Mouse (Mus musculus) liver, adult 10 weeks (tissue): ENCODE measurements around the gene Zkscan8. TPM values are rescaled to one million over a fixed set of nuclear protein-coding genes. Genes with fewer than 3 reads are reported as not detected.

Source experiments
- polyA plus RNA-seq: library from polyadenylated mRNA; stranded (reverse); fragments of 350-450 nt; fragmentation: Illumina TruSeq; extraction: RNeasy Lipid Tissue Mini Kit (QIAGEN cat#74804); gene quantifications from one replicate; pipeline ENCODE4 v1.2.3, GENCODE M21; 2014; ENCODE audit warnings: low read depth, low replicate concordance

Zkscan8 gene
- polyA plus RNA-seq: 9.3 TPM

DNA sequence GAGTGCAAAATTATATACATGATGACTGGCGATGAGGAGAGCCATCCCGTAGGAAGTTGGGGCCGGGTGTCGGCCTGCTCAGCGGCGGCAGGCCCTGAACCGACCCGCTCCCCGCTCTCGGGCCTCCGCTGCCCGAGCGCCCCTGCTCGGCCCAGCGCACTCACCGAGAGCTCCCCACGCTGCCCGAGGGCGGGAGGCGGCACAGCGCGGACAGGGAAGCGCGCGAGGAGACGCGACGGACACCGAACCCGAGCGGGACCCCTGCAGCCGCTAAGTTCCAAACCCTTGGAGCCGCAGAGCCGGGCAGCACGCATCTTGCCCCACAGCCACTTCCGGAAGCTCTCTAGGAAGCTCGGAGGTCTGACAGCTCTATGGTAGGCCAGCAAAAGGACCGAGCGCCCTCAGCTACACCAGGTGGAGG is at the start of gene Zkscan8:
TSS of gene Zkscan8 (minus strand) at position 340 of the 421 bp plus-strand sequence.

DNA sequence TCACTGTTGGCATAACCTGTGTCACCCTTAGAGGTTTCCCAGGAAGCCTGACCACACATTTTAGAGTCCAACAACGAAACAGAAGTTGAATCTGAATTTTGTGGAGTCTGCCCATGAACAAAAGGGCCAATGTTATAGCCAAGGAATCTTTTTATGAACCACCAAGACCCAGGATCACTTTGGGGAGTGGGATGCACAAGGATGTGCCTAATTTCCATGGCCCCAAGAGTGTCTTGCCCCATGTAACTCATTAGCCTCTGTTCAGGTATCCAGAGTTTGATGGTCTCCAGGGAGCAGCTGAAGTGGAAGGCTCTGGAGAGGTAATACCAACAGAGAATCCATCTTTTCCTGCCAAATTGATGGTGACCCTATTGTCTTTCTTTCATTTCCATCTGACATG is 28.9 kb upstream of the Zkscan8 start, which contains the start of gene Olfr1535:
TSS of gene Olfr1535 (minus strand) at position 101 of the 400 bp plus-strand sequence.

DNA sequence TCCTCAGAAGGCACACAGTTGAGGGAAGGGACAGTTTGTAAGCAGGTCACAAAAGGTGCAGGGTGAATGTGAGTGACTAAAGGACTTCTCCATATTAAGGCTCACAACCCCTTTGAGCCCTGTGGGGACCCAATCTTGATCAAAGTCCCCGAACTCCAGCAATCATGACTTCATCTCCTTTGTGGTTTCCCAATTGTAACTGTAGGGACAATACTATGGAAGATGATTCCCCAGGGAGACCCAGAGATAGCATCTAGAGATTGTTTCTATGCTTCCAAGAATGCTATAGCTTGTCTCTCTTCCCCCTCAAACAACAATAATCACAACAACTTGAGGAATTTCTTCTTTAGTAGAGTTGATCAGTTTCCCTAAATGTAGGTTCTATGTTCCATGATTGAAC is 11.8 kb upstream of the Zkscan8 start, which contains the start of gene Olfr1366:
TSS of gene Olfr1366 (minus strand) at position 101 of the 400 bp plus-strand sequence.

DNA sequence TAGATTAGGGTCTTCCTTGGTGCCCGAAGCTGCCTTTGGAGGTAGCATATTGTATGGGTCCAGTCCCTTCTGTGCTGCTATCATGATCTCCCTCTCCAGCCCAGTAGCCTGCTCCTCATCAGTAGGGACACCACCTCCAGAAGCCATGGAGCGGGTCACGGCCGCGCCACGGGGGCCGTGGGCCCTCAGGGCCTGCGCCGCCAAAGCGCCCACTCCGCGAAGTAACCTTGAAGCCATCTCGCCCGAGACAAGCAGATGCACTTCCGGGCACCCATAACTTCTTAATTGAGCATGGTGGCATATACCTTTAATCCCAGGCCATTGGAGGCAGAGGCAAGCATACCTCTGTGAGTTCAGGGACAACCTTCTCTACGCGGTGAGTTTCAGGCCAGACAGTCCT is 29.7 kb downstream of the Zkscan8 start, which contains the start of gene Gm11273:
TSS of gene Gm11273 (minus strand) at position 237 of the 400 bp plus-strand sequence.

DNA sequence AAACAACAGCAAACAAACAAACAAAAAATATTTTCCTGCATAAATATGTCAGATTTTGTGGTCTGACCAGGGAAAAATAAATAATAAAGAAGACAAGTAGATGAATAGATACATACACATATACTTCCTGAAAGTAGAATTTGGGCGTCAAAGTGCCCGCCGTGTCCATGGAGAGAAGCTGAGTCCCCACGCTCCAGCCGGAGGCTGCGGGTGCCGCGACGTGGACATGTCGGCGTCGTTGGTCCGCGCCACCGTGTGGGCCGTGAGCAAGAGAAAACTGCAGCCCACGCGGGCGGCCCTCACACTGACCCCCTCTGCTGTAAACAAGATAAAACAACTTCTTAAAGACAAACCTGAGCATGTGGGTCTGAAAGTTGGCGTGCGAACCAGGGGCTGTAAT is 35.8 kb downstream of the Zkscan8 start, which contains the start of gene AK157302:
TSS of gene AK157302 (plus strand) at position 144 of the 400 bp plus-strand sequence.

DNA sequence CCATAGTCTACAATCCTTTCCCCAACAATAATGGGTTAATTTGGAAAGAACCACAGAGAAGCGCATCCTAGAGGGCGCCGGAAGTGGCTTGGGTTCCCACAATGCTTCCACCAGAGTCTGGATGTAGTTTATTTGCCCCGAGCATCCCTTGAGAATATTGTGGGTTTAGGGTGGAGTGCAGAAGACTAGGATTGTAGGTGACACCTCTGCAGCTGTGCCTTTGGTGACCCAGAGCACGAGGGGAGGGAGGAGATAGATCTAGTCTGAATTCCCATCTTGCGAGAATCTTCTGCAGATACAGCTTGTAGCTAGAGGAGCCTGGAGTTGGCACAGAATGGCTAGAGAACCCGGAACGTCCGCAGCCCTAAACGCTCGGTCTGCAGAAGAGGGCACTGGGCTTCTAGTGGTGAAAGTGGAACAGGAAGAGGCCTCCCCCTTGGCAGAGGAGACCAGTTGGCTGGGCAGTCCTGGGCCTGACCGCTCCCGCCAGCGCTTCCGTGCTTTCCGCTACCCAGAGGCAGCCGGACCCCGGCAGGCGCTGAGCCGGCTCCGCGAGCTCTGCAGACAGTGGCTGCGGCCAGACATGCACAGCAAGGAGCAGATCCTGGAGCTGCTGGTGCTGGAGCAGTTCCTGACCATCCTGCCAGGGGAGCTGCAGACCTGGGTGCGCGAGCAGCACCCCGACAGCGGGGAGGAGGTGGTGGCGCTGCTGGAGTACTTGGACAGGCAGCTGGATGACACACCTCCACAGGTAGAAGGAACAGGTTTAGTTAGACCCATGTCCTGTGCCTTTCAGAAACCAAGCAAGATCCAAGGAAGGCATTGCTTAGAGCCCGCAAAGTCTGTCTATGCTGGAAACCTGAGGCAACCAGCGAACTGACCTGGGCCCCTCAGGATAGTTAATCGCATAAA is 51.9 kb downstream of the Zkscan8 start, which contains the start of the genes Zkscan4 and Gm10065:
TSS of gene Zkscan4 (plus strand) at position 149 of the 912 bp plus-strand sequence.
TSS of gene Gm10065 (minus strand) at position 683 of the 912 bp plus-strand sequence.

DNA sequence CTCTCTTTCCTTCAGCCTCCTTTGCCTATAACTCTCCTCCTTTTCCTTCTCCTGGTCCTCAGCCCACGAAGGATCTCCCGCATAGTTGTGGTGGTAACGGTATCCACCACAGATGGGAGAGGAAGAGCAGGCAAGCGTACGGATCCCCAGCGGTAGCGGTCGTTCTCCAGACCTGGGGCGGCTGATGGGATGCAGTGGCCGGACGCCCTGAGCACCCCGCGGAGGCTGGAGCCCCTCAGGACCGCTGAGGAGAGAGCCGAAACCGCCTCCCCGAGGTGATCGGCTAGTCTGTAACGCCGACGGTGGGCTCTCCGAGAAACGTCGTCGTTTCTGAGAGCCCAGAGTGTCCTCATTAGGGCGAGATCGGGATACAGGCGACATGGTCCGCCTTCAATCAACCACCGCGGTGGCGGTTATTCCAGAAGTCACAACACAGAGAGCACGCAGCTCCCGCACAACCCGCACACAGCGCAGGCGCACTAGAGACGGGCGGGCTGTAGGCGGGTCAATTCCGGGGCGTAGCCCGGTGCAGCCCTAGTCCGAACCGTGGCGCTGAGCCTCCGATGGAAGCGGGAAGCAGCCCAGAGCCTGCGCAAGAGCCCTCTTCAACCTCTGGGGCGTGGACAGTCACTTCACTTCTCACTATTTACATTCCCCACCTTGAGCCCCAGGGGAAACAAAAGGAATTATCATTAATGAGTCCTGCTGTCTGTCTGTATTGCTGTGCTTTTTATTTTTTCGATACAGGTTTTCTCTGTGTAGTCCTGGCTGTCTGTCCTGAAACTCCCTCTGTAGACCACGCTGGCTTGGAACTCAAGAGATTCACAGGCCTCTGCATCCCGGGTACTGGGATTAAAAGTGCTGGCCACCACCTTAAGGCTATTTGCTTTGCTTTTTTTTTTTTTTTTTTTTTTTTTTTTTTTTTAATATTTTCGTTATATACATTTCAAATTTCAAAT is 62.6 kb downstream of the Zkscan8 start, which contains the start of gene Nkapl:
TSS of gene Nkapl (minus strand) at position 449 of the 959 bp plus-strand sequence.

Other genes with a start within 250 kb of the Zkscan8 start
- gene Gpx5, start 238.4 kb downstream of the Zkscan8 start, polyA plus RNA-seq: not detected
- 1.6 TPM for gene Gpx6, start 219.0 kb downstream of the Zkscan8 start, polyA plus RNA-seq
- gene Olfr1367, start 184.2 kb downstream of the Zkscan8 start, polyA plus RNA-seq: not detected
- gene Zscan12, start 168.3 kb downstream of the Zkscan8 start, polyA plus RNA-seq: 8.6 TPM
- gene Zkscan3, start 128.4 kb downstream of the Zkscan8 start, polyA plus RNA-seq: 52.6 TPM
- gene Pgbd1, start 90.1 kb downstream of the Zkscan8 start, polyA plus RNA-seq: 0.87 TPM
- 59.3 TPM for gene Zscan26, start 77.4 kb downstream of the Zkscan8 start, polyA plus RNA-seq
- 0.90 TPM for gene Nkapl, start 62.6 kb downstream of the Zkscan8 start, polyA plus RNA-seq
- gene Zkscan4, start 52.2 kb downstream of the Zkscan8 start, polyA plus RNA-seq: 0.87 TPM
- gene Gm10065, start 51.7 kb downstream of the Zkscan8 start, polyA plus RNA-seq: not detected
- gene AK157302, start 35.9 kb downstream of the Zkscan8 start, polyA plus RNA-seq: 0.85 TPM
- not detected for gene Gm11273, start 29.7 kb downstream of the Zkscan8 start, polyA plus RNA-seq
- not detected for gene Olfr1366, start 11.7 kb upstream of the Zkscan8 start, polyA plus RNA-seq
- gene Olfr1535, start 28.8 kb upstream of the Zkscan8 start, polyA plus RNA-seq: not detected
- not detected for gene Olfr1364, start 50.6 kb upstream of the Zkscan8 start, polyA plus RNA-seq
- gene Olfr1362, start 82.9 kb upstream of the Zkscan8 start, polyA plus RNA-seq: not detected
- gene Olfr11, start 111.4 kb upstream of the Zkscan8 start, polyA plus RNA-seq: not detected
- gene Olfr1361, start 132.3 kb upstream of the Zkscan8 start, polyA plus RNA-seq: not detected
- not detected for gene Olfr1360, start 146.3 kb upstream of the Zkscan8 start, polyA plus RNA-seq
- not detected for gene Olfr1359, start 167.0 kb upstream of the Zkscan8 start, polyA plus RNA-seq
- not detected for gene Hist1h2bl, start 185.0 kb upstream of the Zkscan8 start, polyA plus RNA-seq
- gene Hist1h2ai, start 185.3 kb upstream of the Zkscan8 start, polyA plus RNA-seq: not detected
- gene Hist1h3h, start 186.5 kb upstream of the Zkscan8 start, polyA plus RNA-seq: not detected
- gene Hist1h2bm, start 190.9 kb upstream of the Zkscan8 start, polyA plus RNA-seq: not detected
- 0.58 TPM for gene Hist1h4j, start 203.9 kb upstream of the Zkscan8 start, polyA plus RNA-seq
- not detected for gene Hist1h4k, start 219.4 kb upstream of the Zkscan8 start, polyA plus RNA-seq
- not detected for gene Hist1h2ak, start 222.7 kb upstream of the Zkscan8 start, polyA plus RNA-seq
- gene Hist1h2bn, start 223.0 kb upstream of the Zkscan8 start, polyA plus RNA-seq: not detected
- not detected for gene Hist1h1b, start 249.5 kb upstream of the Zkscan8 start, polyA plus RNA-seq